Mouse (Mus musculus): ENCODE data around the gene Prkab2. TPM values are rescaled to one million over a fixed set of nuclear protein-coding genes. Genes with fewer than 3 reads are reported as not detected.
A peak's percentile ranks its signal among the peaks of the same experiment; 100 is the strongest.

Gene Prkab2
- total and polyA plus RNA-seq, 3 experiments, result 3.3 to 7.0 TPM; not detected in 1

DNA sequence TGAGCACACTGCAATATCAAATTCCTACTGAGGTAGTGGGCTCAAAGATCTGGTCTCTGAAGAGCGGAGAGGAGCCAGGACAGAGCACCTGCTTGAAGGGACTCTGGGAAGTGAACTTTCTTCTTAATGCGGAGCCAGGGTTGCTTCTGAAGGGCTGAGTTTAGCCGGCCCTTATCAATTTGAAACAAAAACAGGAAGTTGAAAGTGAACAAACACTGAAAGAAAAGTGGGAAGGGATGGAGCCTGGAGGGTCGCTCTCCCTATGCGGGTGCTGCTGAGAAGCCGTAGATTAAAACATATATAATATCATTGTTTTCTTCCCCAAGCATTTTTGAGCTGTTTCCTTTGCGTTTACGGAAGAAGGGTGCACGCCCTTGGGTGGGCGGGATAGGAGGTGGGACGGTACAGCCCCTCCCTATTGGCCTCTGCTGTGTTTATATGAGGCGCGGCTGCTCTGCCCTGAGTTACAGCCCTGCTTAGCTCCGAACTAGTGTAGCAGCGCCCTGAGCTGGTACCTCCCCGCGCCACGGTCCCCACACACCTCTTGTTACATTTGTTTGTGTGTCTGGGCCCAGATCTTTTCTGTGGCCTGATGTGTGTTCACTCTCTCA, 29.5 kb upstream of the Prkab2 start, which contains the start of gene Fmo5 (continued):
- TF ChIP-seq MAFK (IDR thresholded peaks at IDR 0.05; ENCODE audit: borderline replicate concordance, low read depth, low read length), result no peak; the same call in 1 of the 2 replicates
- no peak for TF ChIP-seq CHD1 (IDR thresholded peaks at IDR 0.05; ENCODE audit: low read depth, low read length)
- TF ChIP-seq MAZ (IDR thresholded peaks at IDR 0.05; ENCODE audit: low read depth, low read length), result peak; percentile 43; the same call in 1 of the 2 replicates
- no peak for TF ChIP-seq CTCF (IDR thresholded peaks at IDR 0.05 in 2 of 3, conservative IDR thresholded peaks at IDR 0.05 in 1 of 3; ENCODE audit: control insufficient read depth in 1 of 3, insufficient read depth in 1 of 3, low read depth in 2 of 3, low read length in 3 of 3, poor library complexity in 1 of 3, severe bottlenecking in 1 of 3)
- TF ChIP-seq TAL1 (IDR thresholded peaks at IDR 0.05; ENCODE audit: low read length), result no peak
- TF ChIP-seq SIN3A (IDR thresholded peaks at IDR 0.05; ENCODE audit: low read length), result peak; percentile 97
- peak; percentile 55; the same call in 1 of the 2 replicates for TF ChIP-seq ETS1 (IDR thresholded peaks at IDR 0.05; ENCODE audit: low read depth, low read length)
- no peak for TF ChIP-seq USF1 (IDR thresholded peaks at IDR 0.05; ENCODE audit: low read depth, low read length)
- no peak for TF ChIP-seq GABPA (IDR thresholded peaks at IDR 0.05; ENCODE audit: low read depth, low read length)
- no peak for TF ChIP-seq ZC3H11A (IDR thresholded peaks at IDR 0.05; ENCODE audit: low read depth, low read length)
- 0 out of 4 replicates have a peak, but pooled peaks of 1 of the 2 experiments have one; percentile 46 for TF ChIP-seq POLR2A (IDR thresholded peaks at IDR 0.05; ENCODE audit: control insufficient read depth in 1 of 2, insufficient read depth in 1 of 2, low read depth in 1 of 2, low read length in 2 of 2, poor library complexity in 1 of 2)
- TF ChIP-seq ZNF384 (IDR thresholded peaks at IDR 0.05; ENCODE audit: low read depth, low read length), result peak; percentile 5; the same call in 1 of the 2 replicates
- TF ChIP-seq MXI1 (IDR thresholded peaks at IDR 0.05; ENCODE audit: low read depth, low read length), result peak; percentile 73
- TF ChIP-seq JUND (IDR thresholded peaks at IDR 0.05; ENCODE audit: low read depth, low read length), result no peak; the same call in 1 of the 2 replicates

DNA sequence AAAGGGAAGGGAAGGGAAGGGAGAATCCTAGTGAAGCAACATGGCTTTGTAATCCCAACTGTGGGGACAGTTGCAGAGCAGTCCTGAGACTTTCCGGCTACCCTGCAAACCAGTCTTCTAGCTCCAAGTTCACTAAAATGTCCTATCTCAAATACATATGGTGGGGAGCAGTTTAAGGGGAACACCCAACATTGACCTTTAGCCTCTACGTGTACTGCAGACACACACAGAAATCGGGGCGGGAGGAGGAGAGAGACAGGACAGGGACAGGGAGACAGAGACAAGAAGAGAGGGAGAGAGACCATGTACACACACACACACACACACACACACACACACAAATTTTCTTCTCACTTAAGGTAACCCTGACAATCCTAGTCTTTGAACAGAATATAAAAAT, 28.1 kb upstream of the Prkab2 start:
- H3K4me3 ChIP-seq (ENCODE audit: control insufficient read depth in 1 of 2, insufficient read depth in 1 of 2, low read depth in 2 of 2, low read length in 2 of 2), result no peak overlapping the region
- TF ChIP-seq KAT2A (conservative IDR thresholded peaks at IDR 0.05; ENCODE audit: low read depth, low read length), result no peak
- H3K4me1 ChIP-seq (ENCODE audit: control insufficient read depth in 1 of 2, insufficient read depth in 2 of 2, low read length in 2 of 2), result peaks cover 2 to 12% of the 10 kb centered on the region in 2 experiments; a peak in 3 of 4 replicates
- H3K9me3 ChIP-seq (replicated peaks; ENCODE audit: insufficient read depth, low read length), result no peaks in the 10 kb centered on the region
- H3K27me3 ChIP-seq (ENCODE audit: control insufficient read depth in 1 of 2, insufficient read depth in 2 of 2, low read length in 2 of 2), result peaks cover 6 to 8% of the 10 kb centered on the region in 2 experiments
- no peak overlapping the region for H3K9ac ChIP-seq (ENCODE audit: control insufficient read depth, low read depth, low read length, poor library complexity, severe bottlenecking)
- H3K27ac ChIP-seq (ENCODE audit: control insufficient read depth, low read depth, low read length), result no peak overlapping the region
- peaks cover 0 to 6% of the 10 kb centered on the region in 2 experiments; a peak in 2 of 4 replicates for H3K36me3 ChIP-seq (ENCODE audit: control insufficient read depth in 1 of 2, insufficient read depth in 2 of 2, low read length in 2 of 2)
- DNase-seq (ENCODE audit: low read depth, low spot score), result no peak
- no peaks in the 10 kb centered on the region for H3K79me2 ChIP-seq (ENCODE audit: control insufficient read depth, insufficient read depth, low read length, poor library complexity)

DNA sequence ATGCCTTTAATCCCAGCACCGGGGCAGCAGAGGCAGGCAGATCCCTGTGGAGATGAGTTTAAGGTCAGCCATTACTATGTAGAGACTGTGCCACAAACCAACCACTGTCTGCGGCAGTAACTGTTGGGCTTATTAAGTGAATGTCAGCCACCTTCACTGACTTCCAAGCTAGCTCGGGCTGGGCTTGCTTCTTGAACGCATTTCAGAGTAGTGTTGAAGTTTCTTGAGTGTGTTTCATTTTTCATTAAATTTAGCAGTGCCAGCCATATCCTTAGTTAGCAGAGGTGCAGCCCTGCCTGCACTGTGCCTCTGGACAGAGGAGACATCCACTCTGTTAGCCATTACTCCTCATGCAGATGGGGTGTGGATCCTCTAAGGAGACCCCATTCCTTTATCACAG, 27.2 kb upstream of the Prkab2 start:
- Histone ChIP-seq H3K79me2 (ENCODE audit: control insufficient read depth, insufficient read depth, low read length, poor library complexity) (no peaks in the 10 kb centered on the region), H3K36me3 (ENCODE audit: control insufficient read depth in 1 of 2, insufficient read depth in 2 of 2, low read length in 2 of 2) (peaks cover 0 to 6% of the 10 kb centered on the region in 2 experiments; a peak in 2 of 4 replicates), H3K9ac (ENCODE audit: control insufficient read depth, low read depth, low read length, poor library complexity, severe bottlenecking) (no peak overlapping the region), H3K27me3 (ENCODE audit: control insufficient read depth in 1 of 2, insufficient read depth in 2 of 2, low read length in 2 of 2) (peaks cover 6 to 8% of the 10 kb centered on the region in 2 experiments), H3K27ac (ENCODE audit: control insufficient read depth, low read depth, low read length) (no peak overlapping the region), H3K9me3 (replicated peaks; ENCODE audit: insufficient read depth, low read length) (no peaks in the 10 kb centered on the region), H3K4me3 (ENCODE audit: control insufficient read depth in 1 of 2, insufficient read depth in 1 of 2, low read depth in 2 of 2, low read length in 2 of 2) (no peak overlapping the region), H3K4me1 (ENCODE audit: control insufficient read depth in 1 of 2, insufficient read depth in 2 of 2, low read length in 2 of 2) (peaks cover 2 to 12% of the 10 kb centered on the region in 2 experiments; a peak in 3 of 4 replicates)
- no peak for DNase-seq (ENCODE audit: low read depth, low spot score)
- no peak for TF ChIP-seq NELFE (IDR thresholded peaks at IDR 0.05; ENCODE audit: low read depth, low read length)
- no peak for TF ChIP-seq BHLHE40 (IDR thresholded peaks at IDR 0.05; ENCODE audit: borderline replicate concordance, low read depth, low read length)
- no peak for TF ChIP-seq TBP (IDR thresholded peaks at IDR 0.05; ENCODE audit: low read depth, low read length)
- TF ChIP-seq CHD2 (IDR thresholded peaks at IDR 0.05; ENCODE audit: low read length), result no peak
- no peak for TF ChIP-seq MYB (IDR thresholded peaks at IDR 0.05; ENCODE audit: low read depth, low read length)
- no peak for TF ChIP-seq ZMIZ1 (IDR thresholded peaks at IDR 0.05; ENCODE audit: low read depth, low read length)
- no peak for TF ChIP-seq USF1 (IDR thresholded peaks at IDR 0.05; ENCODE audit: low read depth, low read length)
- TF ChIP-seq GABPA (IDR thresholded peaks at IDR 0.05; ENCODE audit: low read depth, low read length), result no peak
- no peak for TF ChIP-seq RCOR1 (IDR thresholded peaks at IDR 0.05; ENCODE audit: low read depth, low read length)
- TF ChIP-seq SIN3A (IDR thresholded peaks at IDR 0.05; ENCODE audit: low read length), result no peak
- TF ChIP-seq ZNF384 (IDR thresholded peaks at IDR 0.05; ENCODE audit: low read depth, low read length), result no peak
- no peak for TF ChIP-seq E2F4 (IDR thresholded peaks at IDR 0.05; ENCODE audit: borderline replicate concordance, low read depth, low read length)
- TF ChIP-seq ETS1 (IDR thresholded peaks at IDR 0.05; ENCODE audit: low read depth, low read length), result no peak
- TF ChIP-seq TAL1 (IDR thresholded peaks at IDR 0.05; ENCODE audit: low read length), result no peak
- TF ChIP-seq NRF1 (IDR thresholded peaks at IDR 0.05; ENCODE audit: insufficient read depth, low read depth, low read length, poor library complexity, severe bottlenecking), result no peak
- TF ChIP-seq ZC3H11A (IDR thresholded peaks at IDR 0.05; ENCODE audit: low read depth, low read length), result no peak
- no peak for TF ChIP-seq HCFC1 (IDR thresholded peaks at IDR 0.05; ENCODE audit: low read depth, low read length)
- no peak for TF ChIP-seq POLR2AphosphoS5 (IDR thresholded peaks at IDR 0.05; ENCODE audit: borderline replicate concordance, low read depth, low read length)

All from MEL (cell line).